Mouse (Mus musculus) liver, postnatal 0 days (tissue): ENCODE measurements around the gene C2. TPM values are rescaled to one million over a fixed set of nuclear protein-coding genes. Genes with fewer than 3 reads are reported as not detected.

ENCODE experiments used
- ATAC-seq: fragments of 200-750 bp; cut with Nextera tagmentation; 2 replicates; pipeline ENCODE4 v1.8.0; 2017; ENCODE audit warnings: mild to moderate bottlenecking, moderate library complexity
- DNase-seq: peaks from one replicate; pipeline ENCODE4 v3.0.0-alpha.2; 2016
- H3K27ac ChIP-seq: fragments of 300-500 bp; sonication (generic); 2 replicates; pipeline ENCODE4 v1.5.1; 2014; ENCODE audit warnings: antibody characterized with exemption, moderate library complexity, mild to moderate bottlenecking, low read depth
- H3K27me3 ChIP-seq: fragments of 300-500 bp; sonication (generic); 2 replicates; pipeline ENCODE4 v1.6.1; 2014; ENCODE audit warnings: low read length, control low read depth, mixed read lengths; ENCODE audit not compliant: insufficient read depth
- H3K36me3 ChIP-seq: fragments of 300-500 bp; sonication (generic); replicated peaks from 2 replicates; pipeline ENCODE4 v1.6.1; 2014; ENCODE audit warnings: mild to moderate bottlenecking, control low read depth, low read length, moderate library complexity, mixed read lengths; ENCODE audit not compliant: insufficient read depth
- H3K4me1 ChIP-seq: fragments of 300-500 bp; sonication (generic); 2 replicates; pipeline ENCODE4 v1.6.1; 2014; ENCODE audit warnings: antibody characterized with exemption, mild to moderate bottlenecking, control low read depth; ENCODE audit not compliant: insufficient read depth
- H3K4me2 ChIP-seq: fragments of 300-500 bp; sonication (generic); 2 replicates; pipeline ENCODE4 v1.6.1; 2014; ENCODE audit warnings: low read depth, mild to moderate bottlenecking, low read length, moderate library complexity, mixed read lengths
- H3K4me3 ChIP-seq: fragments of 300-500 bp; sonication (generic); 2 replicates; pipeline ENCODE4 v1.5.1; 2014; ENCODE audit warnings: low read depth, low read length
- H3K9ac ChIP-seq: fragments of 300-500 bp; sonication (generic); replicated peaks from 2 replicates; pipeline ENCODE4 v1.6.1; 2014; ENCODE audit warnings: mild to moderate bottlenecking, moderate library complexity
- H3K9me3 ChIP-seq: fragments of 300-500 bp; sonication (generic); 2 replicates; pipeline ENCODE4 v1.6.1; 2016; ENCODE audit warnings: mild to moderate bottlenecking, control low read depth, low read length, mixed read lengths
- CTCF ChIP-seq: sonication (generic); IDR thresholded peaks from 2 replicates; pipeline ENCODE4 v1.5.1; 2016; ENCODE audit warnings: antibody characterized with exemption, low read depth
- EP300 ChIP-seq: IDR thresholded peaks from 2 replicates; pipeline ENCODE4 v1.6.1; 2016; ENCODE audit warnings: antibody characterized with exemption, low read depth, mild to moderate bottlenecking
- WGBS: fragments of 180-500 bp; shearing (Covaris S2); extraction: QIAGEN DNeasy Blood & Tissue Kit; methylation state at CpG from one replicate; pipeline ENCODE4 v1.1.7; 2014; ENCODE audit not compliant: insufficient replicate concordance; 5-methylcytosine and 5-hydroxymethylcytosine counted together
- polyA plus RNA-seq: library from polyadenylated mRNA; unstranded; fragments of >200 nt; fragmentation: Nextera tagmentation; extraction: Ambion mirVana; gene quantifications from 2 replicates; pipeline ENCODE4 v1.2.1, GENCODE M21; 2015

Gene C2
- polyA plus RNA-seq, 1 experiment from 2014 or later: 35.7 TPM

DNA sequence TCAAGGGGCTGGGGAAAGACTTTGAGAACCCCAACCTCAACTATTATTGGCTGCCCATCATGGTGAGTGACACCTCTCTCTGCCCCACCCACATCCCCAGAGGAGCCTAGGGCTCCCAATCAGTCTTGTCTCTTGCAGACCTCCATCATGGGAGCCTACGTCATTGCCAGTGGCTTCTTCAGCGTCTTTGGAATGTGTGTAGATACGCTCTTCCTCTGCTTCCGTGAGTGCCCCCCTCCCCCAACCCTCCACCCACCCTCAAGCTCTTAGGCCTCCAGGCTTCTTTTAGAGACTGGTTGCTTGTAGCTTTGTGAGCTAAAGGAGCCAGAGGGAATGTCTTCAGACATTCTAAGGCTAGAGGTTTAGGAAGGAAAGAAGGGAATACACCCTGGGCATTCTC lies 30.8 kb upstream of the C2 start:
- WGBS: 74% methylated on average over 4 of the region's 4 CpGs

DNA sequence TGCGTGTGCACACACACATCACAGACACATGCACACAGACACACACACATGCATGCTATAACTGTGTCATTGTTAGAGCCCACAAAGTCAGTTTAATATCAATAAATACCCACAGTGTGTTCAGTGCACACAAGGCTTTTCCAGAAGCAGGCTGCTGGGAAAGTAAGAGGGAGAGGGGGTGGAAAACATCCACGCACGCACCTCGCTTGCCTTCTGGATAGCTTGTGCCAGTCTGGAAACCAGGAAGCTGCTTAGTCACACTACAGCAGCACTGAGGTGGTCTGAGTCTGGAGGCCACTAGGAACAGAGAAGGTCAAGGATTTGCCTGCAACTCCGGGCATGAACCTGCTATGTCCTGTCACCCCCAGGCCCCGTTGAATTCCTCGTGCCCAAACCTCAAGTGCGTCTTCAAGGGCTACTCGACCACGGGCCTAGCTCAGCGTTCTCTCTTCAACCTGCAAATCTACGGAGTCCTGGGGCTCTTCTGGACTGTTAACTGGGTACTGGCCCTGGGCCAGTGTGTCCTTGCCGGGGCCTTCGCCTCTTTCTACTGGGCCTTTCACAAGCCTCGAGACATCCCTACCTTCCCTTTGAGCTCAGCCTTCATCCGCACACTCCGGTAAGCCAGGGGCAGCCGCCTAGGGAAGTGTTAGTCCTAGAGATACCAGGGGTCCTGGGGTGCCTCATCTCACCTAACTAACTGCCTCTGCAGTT lies 29.4 kb upstream of the C2 start:
- ATAC-seq (no peak), DNase-seq (no peak)
- no peak overlapping the region for H3K4me2 ChIP-seq
- WGBS: 88% methylated on average over 18 of the region's 18 CpGs
- TF ChIP-seq CTCF (no peak), EP300 (no peak)
- no peak overlapping the region for H3K9ac ChIP-seq
- H3K27me3 ChIP-seq: no peaks in the 10 kb centered on the region
- H3K27ac ChIP-seq: no peak overlapping the region
- no peak overlapping the region for H3K4me3 ChIP-seq
- H3K4me1 ChIP-seq: peaks cover 13% of the 10 kb centered on the region
- no peaks in the 10 kb centered on the region for H3K36me3 ChIP-seq
- H3K9me3 ChIP-seq: no peaks in the 10 kb centered on the region

More for the DNA sequence above, 30.8 kb upstream of the C2 start:
- no peaks in the 10 kb centered on the region for H3K36me3 ChIP-seq
- H3K27me3 ChIP-seq: no peaks in the 10 kb centered on the region
- DNase-seq (no peak), ATAC-seq (no peak)
- no peak overlapping the region for H3K9ac ChIP-seq
- no peak overlapping the region for H3K27ac ChIP-seq
- TF ChIP-seq CTCF: no peak
- no peak for TF ChIP-seq EP300
- H3K4me3 ChIP-seq: no peak overlapping the region
- H3K4me1 ChIP-seq: peaks cover 21% of the 10 kb centered on the region
- H3K9me3 ChIP-seq: no peaks in the 10 kb centered on the region
- H3K4me2 ChIP-seq: no peak overlapping the region

DNA sequence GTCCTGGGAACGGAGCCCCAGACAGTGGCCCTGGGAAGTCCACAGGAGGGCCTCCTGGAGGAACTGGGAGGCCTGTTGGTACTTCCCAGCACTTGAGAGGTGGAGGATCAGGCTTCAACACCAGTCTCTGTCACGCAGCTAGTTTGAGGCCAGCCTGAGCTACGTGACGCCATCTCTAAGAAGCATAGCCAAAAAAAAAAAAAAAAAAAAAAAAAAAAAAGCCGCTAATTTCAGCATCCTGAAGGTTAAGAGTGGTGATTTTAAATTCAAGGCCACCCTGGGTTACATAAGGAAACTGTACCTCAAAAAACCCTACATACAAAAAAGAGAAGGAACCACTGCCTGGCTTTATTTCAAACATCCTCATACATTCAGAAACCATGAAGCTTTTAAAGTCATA lies 26.2 kb upstream of the C2 start:
- no peaks in the 10 kb centered on the region for H3K27me3 ChIP-seq
- DNase-seq: no peak
- H3K9me3 ChIP-seq: no peaks in the 10 kb centered on the region
- no peak for TF ChIP-seq EP300
- no peak for TF ChIP-seq CTCF
- no peaks in the 10 kb centered on the region for H3K36me3 ChIP-seq
- H3K4me1 ChIP-seq: no peaks in the 10 kb centered on the region; the same call in 1 of the 2 replicates
- no peak overlapping the region for H3K4me2 ChIP-seq
- WGBS: 65% methylated on average over 5 of the region's 5 CpGs
- no peak overlapping the region for H3K4me3 ChIP-seq
- no peak for ATAC-seq
- H3K9ac ChIP-seq: no peak overlapping the region
- peak overlapping the region; percentile 26; the same call in 1 of the 2 replicates for H3K27ac ChIP-seq

DNA sequence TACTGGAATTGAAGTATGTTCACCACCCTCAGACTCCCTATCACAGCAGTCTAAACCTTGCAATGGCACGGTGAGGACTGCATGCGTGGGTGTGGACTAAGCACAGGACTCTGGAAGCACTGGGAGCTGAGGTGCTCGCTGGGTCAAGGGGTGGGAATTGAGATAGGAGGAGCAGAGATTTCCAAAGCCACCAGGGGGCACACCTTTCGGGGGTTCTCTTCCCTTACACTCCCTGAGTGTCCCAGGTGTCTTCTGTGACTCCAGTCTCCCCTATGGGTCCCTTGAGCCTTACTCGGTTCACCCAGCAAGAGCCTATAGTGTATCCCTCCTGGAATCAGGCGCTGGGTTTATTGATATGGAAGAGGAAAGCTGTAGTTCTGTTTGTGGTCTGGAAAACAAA lies 24.9 kb upstream of the C2 start:
- no peak overlapping the region for H3K4me2 ChIP-seq
- H3K27ac ChIP-seq: no peak overlapping the region
- TF ChIP-seq EP300 (no peak), CTCF (peak; percentile 50)
- H3K9ac ChIP-seq: no peak overlapping the region
- H3K4me3 ChIP-seq: no peak overlapping the region
- DNase-seq (no peak), ATAC-seq (peak; percentile 41; the same call in 1 of the 2 replicates)
- H3K9me3 ChIP-seq: no peaks in the 10 kb centered on the region
- WGBS: 51% methylated on average over 6 of the region's 6 CpGs
- no peaks in the 10 kb centered on the region for H3K36me3 ChIP-seq
- no peaks in the 10 kb centered on the region for H3K27me3 ChIP-seq
- H3K4me1 ChIP-seq: no peaks in the 10 kb centered on the region; the same call in 1 of the 2 replicates

DNA sequence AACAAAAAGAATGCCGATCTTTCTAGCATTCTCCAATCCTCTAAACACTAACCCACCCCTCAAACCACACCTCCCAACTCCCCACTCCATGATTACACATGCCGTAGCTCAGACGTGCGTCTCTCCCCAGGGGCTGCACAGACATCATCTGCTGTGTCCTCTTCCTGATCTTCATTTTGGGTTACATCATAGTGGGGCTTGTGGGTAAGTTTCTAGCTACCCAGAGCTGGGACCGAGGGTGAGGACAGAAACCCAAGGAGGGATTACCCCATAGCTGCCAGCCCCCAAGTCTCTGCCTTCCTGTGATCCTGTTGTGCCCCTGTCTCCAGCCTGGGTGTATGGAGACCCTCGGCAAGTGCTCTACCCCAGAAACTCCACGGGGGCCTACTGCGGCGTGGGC lies 19.1 kb upstream of the C2 start:
- H3K4me1 ChIP-seq: peaks cover 13% of the 10 kb centered on the region

DNA sequence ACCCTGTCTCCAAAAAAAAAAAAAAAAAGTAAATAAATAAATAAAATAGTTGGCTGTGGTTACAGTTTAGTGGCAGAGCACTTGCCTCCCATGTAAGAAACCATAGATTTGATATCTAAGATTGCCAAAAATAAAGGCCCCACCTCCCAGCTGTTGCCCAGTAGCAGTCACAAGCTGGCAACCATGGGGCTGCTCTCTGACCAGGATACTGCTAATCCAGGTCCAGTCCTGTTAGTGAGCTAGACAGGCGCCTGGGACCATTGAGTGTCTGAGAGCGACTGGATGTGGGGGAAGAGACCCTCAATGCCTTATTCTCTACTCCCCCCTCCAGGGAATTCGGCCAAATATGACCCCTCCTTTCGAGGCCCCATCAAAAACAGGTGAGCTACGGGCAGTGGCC lies 18.3 kb upstream of the C2 start:
- peaks cover 23% of the 10 kb centered on the region for H3K36me3 ChIP-seq
- H3K27ac ChIP-seq: no peak overlapping the region
- H3K4me2 ChIP-seq: no peak overlapping the region
- no peak for DNase-seq
- no peaks in the 10 kb centered on the region for H3K9me3 ChIP-seq
- no peak overlapping the region for H3K9ac ChIP-seq
- TF ChIP-seq CTCF (no peak), EP300 (no peak)
- no peak overlapping the region for H3K4me3 ChIP-seq
- no peak for ATAC-seq
- WGBS: 74% methylated on average over 5 of the region's 5 CpGs
- H3K4me1 ChIP-seq: peaks cover 15% of the 10 kb centered on the region
- H3K27me3 ChIP-seq: no peaks in the 10 kb centered on the region

More for the DNA sequence above, 19.1 kb upstream of the C2 start:
- H3K27ac ChIP-seq: no peak overlapping the region
- H3K9me3 ChIP-seq: no peaks in the 10 kb centered on the region
- H3K4me2 ChIP-seq: no peak overlapping the region
- H3K4me3 ChIP-seq: no peak overlapping the region
- peaks cover 17% of the 10 kb centered on the region for H3K36me3 ChIP-seq
- DNase-seq: no peak
- H3K27me3 ChIP-seq: no peaks in the 10 kb centered on the region
- TF ChIP-seq CTCF (no peak), EP300 (no peak)
- no peak overlapping the region for H3K9ac ChIP-seq
- 63% methylated on average over 9 of the region's 9 CpGs for WGBS
- no peak for ATAC-seq
